Mouse (Mus musculus) cerebellum, adult 11-12 months (tissue): Measurements from ENCODE around the gene Nrap.
"Not testable (repeated sequence)": the region's sequence is repeated elsewhere in the genome, so short reads cannot be mapped to it uniquely, and the experiment has no call there.

Experiments
- DNase-seq: peaks from one replicate; pipeline ENCODE4 v3.0.0; 2022

Gene Nrap

DNA sequence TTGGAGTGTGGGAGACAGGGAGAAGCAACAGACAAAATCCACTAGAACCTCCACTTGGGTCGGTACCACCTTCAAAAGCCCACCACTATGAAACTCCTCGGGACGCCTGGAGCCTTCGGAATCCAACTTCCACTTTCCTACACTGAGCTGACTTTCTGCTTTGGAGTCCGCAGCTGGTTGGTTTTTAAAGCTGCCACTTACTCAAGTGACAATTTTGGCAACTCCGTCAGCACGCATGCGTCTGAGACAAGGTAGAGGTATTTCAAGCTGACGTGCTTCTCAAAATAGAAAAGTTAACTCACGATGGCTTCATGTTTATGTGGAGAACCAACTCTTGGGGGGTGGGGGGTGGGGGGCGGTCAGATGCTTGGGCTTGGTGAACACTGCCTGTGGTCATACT, at the start of gene Nrap:
Nrap (minus strand) TSS at position 159 of the 400 bp plus-strand sequence.
- DNase-seq, result no peak

GRCm38 (mm10) chr19:56439072-56439434, 49.2 kb upstream of the Nrap start:
- DNase-seq, result no peak

GRCm38 (mm10) chr19:56438357-56439071, 48.7 kb upstream of the Nrap start:
- no peak for DNase-seq

DNA sequence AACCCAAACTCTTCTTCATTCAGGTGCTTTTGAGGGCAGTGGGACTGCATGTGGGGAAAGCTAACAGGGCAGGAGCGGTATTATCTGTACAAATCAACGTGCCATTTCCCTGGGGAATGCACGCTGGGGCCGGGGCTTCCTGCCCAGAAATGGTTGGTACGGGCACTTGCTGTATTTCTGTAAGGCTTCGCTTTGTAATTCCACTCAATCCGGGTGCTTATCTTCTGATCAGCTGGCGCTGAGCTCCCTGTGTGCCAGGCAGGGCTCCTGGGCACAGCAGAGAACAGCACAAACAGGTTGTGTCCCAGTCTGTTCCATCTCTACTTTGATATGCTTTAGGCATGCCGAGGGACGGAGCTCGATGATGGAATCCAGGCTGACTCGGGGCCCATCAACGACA, 46.5 kb upstream of the Nrap start:
- DNase-seq, result peak; percentile 48

- DNase-seq, result no peak
These were observed 43.7 kb upstream of the Nrap start for GRCm38 (mm10) chr19:56433581-56433980.

DNA sequence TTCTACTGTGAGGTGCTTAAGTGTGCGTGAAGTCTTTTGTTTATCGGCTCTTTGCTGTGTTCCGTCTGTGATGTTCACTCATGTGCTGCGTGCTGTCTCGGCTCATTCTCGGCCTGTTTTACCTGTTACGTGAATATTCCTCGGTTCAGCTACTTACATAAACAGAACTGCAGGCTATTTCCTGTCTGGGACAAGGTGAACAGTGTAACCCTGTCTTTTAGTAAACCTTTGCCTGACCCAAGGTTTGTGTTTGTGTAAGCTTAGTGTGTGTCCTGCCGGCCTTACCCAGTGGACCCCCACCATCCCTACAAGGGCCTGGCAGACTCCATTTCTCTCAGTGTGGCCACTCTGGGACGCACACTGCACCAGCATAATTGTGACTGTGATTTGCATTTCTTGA, 42.9 kb upstream of the Nrap start:
- no peak for DNase-seq

GRCm38 (mm10) chr19:56430369-56430768, 40.5 kb upstream of the Nrap start:
- DNase-seq, result no peak

DNA sequence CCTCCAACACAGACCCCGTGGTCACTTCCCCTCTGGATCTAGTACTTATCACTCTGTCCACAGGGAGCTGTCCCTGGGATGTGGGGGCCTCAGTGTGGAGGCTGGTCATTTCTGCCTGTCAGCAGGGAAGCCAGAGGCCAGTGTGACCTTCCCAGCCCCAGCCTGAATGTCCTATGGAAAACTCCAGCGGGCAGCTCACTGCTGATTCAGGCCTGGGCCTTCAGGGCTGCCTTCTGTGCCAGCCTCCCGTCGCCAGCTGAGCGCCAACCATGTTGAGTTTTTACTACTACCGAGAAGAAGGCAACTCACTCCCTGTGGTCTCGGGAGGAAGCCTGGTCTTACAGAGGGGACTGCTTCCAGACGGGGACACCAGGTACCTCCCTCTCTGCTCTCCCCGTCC, 35.7 kb upstream of the Nrap start:
- no peak for DNase-seq

GRCm38 (mm10) chr19:56424606-56425395, 35.0 kb upstream of the Nrap start:
- no peak for DNase-seq

- DNase-seq, result no peak
These were observed 33.5 kb upstream of the Nrap start for GRCm38 (mm10) chr19:56423370-56423769.

DNA sequence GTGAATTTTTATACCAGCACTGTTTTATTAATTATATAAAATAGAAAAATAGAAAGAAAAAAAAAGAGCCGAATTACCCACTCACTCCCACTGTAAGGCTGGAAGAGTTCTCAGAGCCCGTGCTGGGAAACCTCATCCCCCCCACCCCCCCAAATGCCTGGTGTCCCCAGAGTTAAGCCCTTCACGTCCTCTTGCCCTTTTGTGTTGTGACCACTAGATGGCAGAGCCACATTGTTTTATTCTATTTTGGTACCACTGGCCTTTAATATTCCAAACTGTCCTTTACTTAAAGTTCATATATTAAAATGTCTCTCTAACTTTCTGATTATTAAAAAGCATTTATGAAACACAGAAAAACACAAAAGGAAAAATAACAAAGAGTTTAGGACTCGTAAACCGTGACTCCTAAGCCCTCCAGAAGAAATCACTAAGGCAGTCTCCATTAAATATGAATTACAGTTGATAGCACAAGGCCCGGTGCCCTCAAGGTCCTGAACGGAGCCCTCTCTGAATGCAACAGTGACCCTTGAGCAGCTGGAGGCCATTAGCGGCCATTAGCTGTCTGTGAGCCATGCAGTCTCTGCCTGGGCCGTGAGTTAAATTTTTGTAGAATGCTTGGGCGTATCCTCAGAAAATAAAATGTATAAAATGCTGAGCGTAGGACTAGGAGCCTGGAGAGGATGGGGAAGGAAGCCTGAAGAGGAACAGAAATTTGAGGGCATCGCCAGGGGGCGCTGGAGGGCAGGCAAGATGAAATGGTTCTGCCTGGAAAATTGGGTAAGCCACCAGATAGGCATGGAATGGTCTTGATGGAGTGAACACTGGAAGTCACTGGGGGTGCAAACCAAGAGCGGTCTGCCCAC, 32.9 kb upstream of the Nrap start:
- DNase-seq, result peak; percentile 64

GRCm38 (mm10) chr19:56420345-56420744, 30.5 kb upstream of the Nrap start:
- DNase-seq, result no peak

- DNase-seq, result no peak
These were observed 29.6 kb upstream of the Nrap start for GRCm38 (mm10) chr19:56419452-56419851.

GRCm38 (mm10) chr19:56418404-56418803, 28.6 kb upstream of the Nrap start:
- DNase-seq, result no peak

DNA sequence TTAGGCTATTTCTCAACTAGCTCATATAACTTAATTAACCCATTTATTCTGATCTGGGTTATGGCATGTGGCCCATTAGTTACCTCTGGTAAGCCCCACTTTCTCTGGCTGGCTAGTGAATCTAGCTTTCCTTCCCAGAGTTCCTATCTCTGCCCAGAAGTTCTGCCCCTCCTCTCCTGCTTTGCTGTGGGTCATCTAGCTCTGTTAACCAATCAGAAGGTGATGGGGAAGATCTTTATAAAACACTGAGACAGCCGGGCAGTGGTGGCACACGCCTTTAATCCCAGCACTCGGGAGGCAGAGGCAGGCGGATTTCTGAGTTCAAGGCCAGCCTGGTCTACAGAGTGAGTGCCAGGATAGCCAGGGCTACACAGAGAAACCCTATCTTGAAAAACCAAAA, 20.0 kb upstream of the Nrap start:
- not testable (repeated sequence) for DNase-seq

- no peak for DNase-seq
These were observed 16.7 kb upstream of the Nrap start for GRCm38 (mm10) chr19:56406581-56406980.

GRCm38 (mm10) chr19:56405824-56406223, 16.0 kb upstream of the Nrap start:
- no peak for DNase-seq

DNA sequence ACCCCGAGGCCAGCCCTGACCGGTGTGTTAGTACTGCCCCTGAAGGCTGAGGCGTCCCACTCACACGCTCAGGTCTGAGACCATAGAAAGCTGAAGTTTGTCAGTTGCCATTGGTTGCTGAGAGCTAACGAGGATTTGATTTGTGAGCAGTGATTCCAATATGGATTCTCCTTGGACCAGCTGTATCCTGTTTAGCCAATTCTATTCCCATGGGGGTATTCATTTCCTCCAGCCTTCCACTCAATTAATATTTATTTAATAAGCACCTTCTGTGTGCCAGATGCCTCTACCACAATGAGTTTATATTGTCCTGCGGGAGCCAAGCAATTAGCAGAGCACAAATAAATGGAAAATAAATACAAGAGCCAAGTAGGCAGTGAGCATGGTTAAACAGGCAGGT, 12.0 kb upstream of the Nrap start:
- no peak for DNase-seq

GRCm38 (mm10) chr19:56400200-56400599, 10.4 kb upstream of the Nrap start:
- DNase-seq, result no peak

DNA sequence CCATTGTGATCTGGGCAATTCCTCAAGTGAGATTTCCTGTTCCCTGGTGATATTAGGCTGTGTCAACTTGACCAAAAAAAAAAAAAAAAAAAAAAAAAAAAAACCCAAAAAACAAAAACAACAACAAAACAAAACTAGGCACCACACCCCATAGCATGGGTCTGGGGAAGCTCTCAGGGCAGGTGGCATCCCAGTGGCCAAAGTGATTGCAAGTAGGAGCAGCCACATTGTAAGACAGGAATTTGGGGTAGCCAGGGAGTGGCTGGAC, 8.6 kb upstream of the Nrap start:
- DNase-seq, result no peak

GRCm38 (mm10) chr19:56397663-56398527, 8.1 kb upstream of the Nrap start:
- no peak for DNase-seq

DNA sequence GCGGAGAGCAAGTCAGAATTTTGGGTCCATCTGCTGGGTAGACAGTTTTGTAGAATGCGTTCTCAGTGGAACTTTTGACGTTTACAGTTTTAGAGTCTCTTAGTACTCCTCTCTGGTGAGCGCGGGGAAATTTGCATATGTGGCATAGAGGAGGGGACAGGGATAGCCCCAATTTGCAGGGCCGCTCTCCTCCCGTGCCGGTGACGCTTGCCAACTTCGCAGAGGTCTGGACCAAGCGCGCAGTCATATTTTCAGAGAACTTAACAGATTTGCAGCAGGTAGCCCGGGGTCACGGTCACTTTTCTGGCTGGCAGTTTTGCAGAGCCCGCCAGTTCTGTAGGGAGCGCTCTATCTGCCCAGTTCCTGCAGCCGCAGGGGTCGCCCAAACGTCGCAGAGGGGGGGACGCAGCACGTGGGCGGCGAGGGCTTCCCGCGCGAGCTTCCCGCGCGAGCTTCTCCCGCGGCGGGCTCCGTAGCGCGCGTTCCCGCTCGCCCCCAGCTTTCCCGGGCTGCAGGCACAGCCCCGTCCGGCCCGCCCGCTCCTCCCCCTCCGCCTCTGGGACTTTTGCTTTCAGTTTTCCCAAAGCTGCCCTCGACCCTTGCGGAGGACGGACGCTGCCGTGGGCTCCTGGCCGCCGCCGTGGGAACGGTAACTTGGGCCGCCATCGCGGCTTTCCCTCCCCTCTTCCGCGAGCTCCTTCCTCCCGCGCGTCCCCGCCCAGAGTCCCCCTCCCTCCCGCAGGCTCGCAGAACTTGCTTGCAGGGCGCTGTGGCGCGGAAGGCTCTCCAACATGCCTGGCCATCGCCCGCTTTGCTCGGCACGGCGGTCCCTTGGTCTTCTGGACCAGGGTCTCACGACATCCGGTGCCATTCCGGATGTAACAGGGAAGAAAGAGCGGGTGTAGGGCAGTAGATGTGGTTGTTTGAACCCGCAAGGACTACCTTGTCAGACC, 7.1 kb upstream of the Nrap start, which contains the start of gene Casp7:
Casp7 (plus strand) TSS at position 461 of the 953 bp plus-strand sequence.
- DNase-seq, result no peak
